Mouse (Mus musculus) CH12.LX (cell line): ENCODE measurements at regions not wholly inside any gene's neighbourhood (a gene's known extent, or its start where the extent isn't known, plus 50 kb on each side); places are given as distances from the start of the nearest gene placed in this dataset.

Experiments
- BHLHE40 ChIP-seq: IDR thresholded peaks from 2 replicates; pipeline ENCODE4 v1.6.1; 2011; ENCODE audit warnings: mild to moderate bottlenecking, low read depth, low read length, improper control_type of control experiment
- CTCF ChIP-seq, 2 experiments: IDR thresholded peaks in 1 of 2; conservative IDR thresholded peaks in 1 of 2; 2 replicates each; pipeline ENCODE4 v1.5.1; 2011 to 2012; ENCODE audit warnings: low read depth in 2 of 2, low read length in 2 of 2, improper control_type of control experiment in 1 of 2, inconsistent platforms in 1 of 2, mild to moderate bottlenecking in 1 of 2, moderate library complexity in 1 of 2
- ELF1 ChIP-seq: IDR thresholded peaks from 2 replicates; pipeline ENCODE4 v1.6.1; 2014; ENCODE audit warnings: low read depth, mild to moderate bottlenecking, inconsistent platforms, low read length, improper control_type of control experiment
- JUND ChIP-seq: conservative IDR thresholded peaks from 2 replicates; pipeline ENCODE4 v1.6.1; 2011; ENCODE audit warnings: low read depth, low read length, improper control_type of control experiment
- MAFK ChIP-seq: IDR thresholded peaks from 2 replicates; pipeline ENCODE4 v1.6.1; 2011; ENCODE audit warnings: low read length, improper control_type of control experiment; ENCODE audit not compliant: insufficient replicate concordance
- MAX ChIP-seq: IDR thresholded peaks from 2 replicates; pipeline ENCODE4 v1.6.1; 2011; ENCODE audit warnings: low read length, improper control_type of control experiment
- MAZ ChIP-seq: IDR thresholded peaks from 2 replicates; pipeline ENCODE4 v1.6.1; 2012; ENCODE audit warnings: low read depth, mild to moderate bottlenecking, inconsistent platforms, low read length, improper control_type of control experiment, moderate library complexity
- MXI1 ChIP-seq: IDR thresholded peaks from 2 replicates; pipeline ENCODE4 v1.6.1; 2011; ENCODE audit warnings: mild to moderate bottlenecking, low read depth, low read length, improper control_type of control experiment
- SIN3A ChIP-seq: IDR thresholded peaks from 2 replicates; pipeline ENCODE4 v1.6.1; 2012; ENCODE audit warnings: low read length, improper control_type of control experiment, inconsistent platforms
- TBP ChIP-seq: conservative IDR thresholded peaks from 2 replicates; pipeline ENCODE4 v1.6.1; 2011; ENCODE audit warnings: low read depth, low read length, improper control_type of control experiment
- UBTF ChIP-seq: IDR thresholded peaks from 2 replicates; pipeline ENCODE4 v1.6.1; 2012; ENCODE audit warnings: low read depth, mild to moderate bottlenecking, inconsistent platforms, low read length, improper control_type of control experiment, moderate library complexity

GRCm38 (mm10) chr12:11603946-11604345 is 148.1 kb downstream of the Rad51ap2 start:
- TF ChIP-seq MAFK (no peak), MXI1 (no peak), CTCF (conservative IDR thresholded peaks at IDR 0.05 in 1 of 2, IDR thresholded peaks at IDR 0.05 in 1 of 2; ENCODE audit: low read depth in 2 of 2, low read length in 2 of 2) (no peak), BHLHE40 (no peak), SIN3A (no peak), JUND (no peak), MAZ (no peak), TBP (no peak), UBTF (no peak), MAX (no peak), ELF1 (no peak)
